Mouse (Mus musculus): ENCODE measurements around the gene Cdca5. TPM values are rescaled to one million over a fixed set of nuclear protein-coding genes. Genes with fewer than 3 reads are reported as not detected.
"Not testable (repeated sequence)": the region's sequence is repeated elsewhere in the genome, so short reads cannot be mapped to it uniquely, and the experiment has no call there.

The Cdca5 gene
- polyA plus RNA-seq, 1 experiment from 2014 or later: 19.3 TPM

DNA sequence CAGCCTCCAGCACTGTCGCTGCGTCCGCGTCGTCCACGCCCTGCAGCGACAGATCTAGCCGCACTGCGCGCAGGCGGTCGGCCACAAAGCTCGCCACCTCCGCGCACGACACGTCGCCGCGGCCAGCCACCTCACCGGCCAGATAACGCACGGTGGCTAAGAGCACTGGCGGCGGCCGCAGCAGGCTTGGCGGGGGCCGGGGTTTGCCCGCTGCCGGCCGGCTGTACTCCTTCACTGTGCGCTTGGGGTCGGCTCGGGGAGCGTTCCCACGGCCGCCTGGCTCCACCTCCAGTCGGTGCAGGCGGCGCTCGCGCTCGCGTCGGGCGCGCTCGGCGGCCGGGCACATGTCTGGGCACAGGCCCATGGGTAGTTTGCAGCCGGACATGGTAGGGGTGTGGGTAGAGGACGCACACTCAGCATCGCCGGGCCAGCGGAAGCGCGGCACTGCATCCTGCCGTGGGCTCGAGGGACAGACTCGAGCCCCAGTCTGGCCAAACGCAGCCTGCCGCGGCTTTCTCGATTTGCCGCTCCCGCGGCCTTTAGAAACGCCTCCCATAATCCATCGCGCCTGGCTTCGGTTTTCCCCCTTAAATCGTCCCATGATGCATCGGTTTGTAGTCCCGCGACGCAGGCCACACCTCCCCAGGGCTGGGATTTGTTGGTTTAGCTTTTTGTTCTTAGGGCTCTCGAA lies 33.3 kb downstream of the Cdca5 start, which contains the start of gene Sac3d1:
Gene Sac3d1, minus strand, starts transcription at position 665 of the 691 bp plus-strand sequence.
- Histone ChIP-seq H3K27me3 (no peaks in the 10 kb centered on the region), H3K27ac (replicated peaks) (peak within 1 kb of the TSS; percentile 96), H3K9ac (replicated peaks) (peak within 1 kb of the TSS; percentile 86), H3K36me3 (peaks cover 18% of the 10 kb centered on the region), H3K9me3 (no peaks in the 10 kb centered on the region), H3K4me1 (peaks cover 26% of the 10 kb centered on the region), H3K4me2 (replicated peaks) (peak within 1 kb of the TSS; percentile 82), H3K4me3 (peak within 1 kb of the TSS; percentile 84)
- peak; percentile 89 for ATAC-seq (replicated peaks)
- under 1% methylated on average over 77 of the region's 77 CpGs for WGBS

DNA sequence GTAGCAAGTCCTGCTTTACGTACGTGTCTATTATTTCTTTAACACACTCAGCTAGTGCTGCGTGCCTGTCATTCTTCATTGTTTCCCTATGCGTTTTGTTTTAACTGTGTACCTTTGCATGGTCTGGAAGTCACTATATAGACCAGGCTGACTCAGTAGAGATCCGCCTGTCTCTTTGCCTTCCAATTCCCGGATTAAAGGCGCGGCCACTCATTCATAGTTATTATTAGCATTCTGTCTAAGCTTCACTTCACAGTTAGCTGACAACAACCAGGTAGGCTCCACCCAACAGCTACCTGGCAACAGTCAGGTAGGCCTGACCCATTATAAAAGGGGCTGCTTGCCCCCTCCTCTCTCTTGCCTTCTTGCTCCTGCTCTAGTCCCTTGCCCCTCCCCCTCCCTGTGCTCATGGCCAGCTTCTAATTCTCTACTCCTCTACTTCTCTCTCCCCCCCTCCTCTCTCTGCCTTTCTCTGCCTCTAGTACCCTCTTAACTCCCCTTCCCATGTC lies 33.9 kb downstream of the Cdca5 start:
- Histone ChIP-seq H3K4me1 (peaks cover 32% of the 10 kb centered on the region), H3K27me3 (no peaks in the 10 kb centered on the region), H3K9ac (replicated peaks) (peak overlapping the region; percentile 86), H3K36me3 (peaks cover 18% of the 10 kb centered on the region), H3K4me3 (peak overlapping the region; percentile 84), H3K9me3 (no peaks in the 10 kb centered on the region), H3K4me2 (replicated peaks) (peak overlapping the region; percentile 82), H3K27ac (replicated peaks) (peak overlapping the region; percentile 96)
- ATAC-seq (replicated peaks): peak; percentile 35
- WGBS: under 1% methylated on average over 8 of the region's 8 CpGs

DNA sequence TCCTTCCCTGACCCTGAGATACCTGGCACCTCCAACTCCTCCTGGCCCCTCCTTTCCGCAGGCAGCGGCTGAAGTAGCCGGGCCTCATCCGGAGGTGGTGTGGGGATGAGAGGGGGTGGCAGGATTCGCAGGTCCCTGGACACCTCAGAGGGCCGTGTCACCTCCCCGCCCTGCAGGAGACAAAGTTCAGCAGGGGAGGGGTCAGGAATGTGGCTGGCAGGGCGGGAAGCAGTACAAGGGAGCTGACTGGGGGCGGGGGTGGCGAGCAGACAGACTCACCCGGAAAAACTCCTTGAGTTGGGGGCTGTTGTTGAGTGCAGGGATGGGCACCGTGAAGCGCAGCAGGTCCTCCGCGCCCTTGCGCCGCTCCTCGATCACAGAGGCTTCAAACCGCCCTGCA lies 37.0 kb downstream of the Cdca5 start:
- H3K9ac ChIP-seq (replicated peaks): no peak overlapping the region
- H3K4me1 ChIP-seq: peaks cover 26% of the 10 kb centered on the region
- no peaks in the 10 kb centered on the region for H3K27me3 ChIP-seq
- no peaks in the 10 kb centered on the region for H3K9me3 ChIP-seq
- no peak for ATAC-seq (replicated peaks)
- WGBS: 42% methylated on average over 19 of the region's 19 CpGs
- no peak overlapping the region for H3K27ac ChIP-seq (replicated peaks)
- H3K36me3 ChIP-seq: no peaks in the 10 kb centered on the region
- H3K4me2 ChIP-seq (replicated peaks): no peak overlapping the region
- H3K4me3 ChIP-seq: no peak overlapping the region

DNA sequence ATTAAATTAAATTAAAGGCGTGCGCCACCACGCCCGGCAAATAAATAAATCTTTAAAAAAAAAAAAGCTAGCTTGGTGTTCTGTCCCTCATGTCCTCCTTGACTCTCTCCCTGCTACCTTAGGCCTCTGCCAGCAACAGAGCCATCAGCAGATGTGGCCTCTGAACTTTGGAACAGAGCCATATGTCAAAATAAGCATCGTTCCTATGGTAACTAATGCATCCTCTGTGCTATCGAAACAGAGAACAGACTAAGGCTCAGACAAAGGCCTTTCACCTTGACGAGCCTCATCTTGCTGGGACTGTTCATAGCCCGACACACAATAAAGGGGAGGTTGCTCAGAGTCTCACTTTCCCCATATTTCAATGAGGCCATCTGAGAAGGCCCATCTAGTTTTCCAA lies 38.5 kb downstream of the Cdca5 start:
- H3K4me1 ChIP-seq: peaks cover 20% of the 10 kb centered on the region
- H3K27me3 ChIP-seq: no peaks in the 10 kb centered on the region
- H3K4me2 ChIP-seq (replicated peaks): no peak overlapping the region
- ATAC-seq (replicated peaks): no peak
- H3K9ac ChIP-seq (replicated peaks): no peak overlapping the region
- H3K36me3 ChIP-seq: no peaks in the 10 kb centered on the region
- peak overlapping the region; percentile 25; the same call in 1 of the 2 replicates for H3K27ac ChIP-seq (replicated peaks)
- H3K4me3 ChIP-seq: no peak overlapping the region
- no peaks in the 10 kb centered on the region for H3K9me3 ChIP-seq
- 64% methylated on average over 8 of the region's 8 CpGs for WGBS

DNA sequence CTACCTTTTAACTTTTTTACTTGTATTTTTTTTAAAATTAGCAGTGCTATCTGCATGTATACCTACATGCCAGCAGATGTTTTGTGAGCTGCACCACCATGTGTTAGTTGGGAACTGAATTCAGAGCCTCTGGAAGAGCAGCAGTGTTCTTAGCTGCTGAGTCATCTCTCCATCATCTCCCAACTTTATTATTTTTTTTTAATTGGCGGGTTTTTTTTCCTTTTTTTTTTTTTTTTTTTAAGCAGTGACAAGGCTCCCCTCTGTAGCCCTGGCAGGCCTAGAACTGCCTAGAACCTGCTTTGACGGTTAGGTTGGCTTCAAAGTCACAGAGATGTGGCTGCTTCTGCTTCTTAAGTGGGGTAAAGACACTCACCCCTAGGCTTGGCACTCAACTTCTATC lies 40.1 kb downstream of the Cdca5 start:
- H3K9me3 ChIP-seq: no peaks in the 10 kb centered on the region
- H3K27ac ChIP-seq (replicated peaks): no peak overlapping the region
- 64% methylated on average over 2 of the region's 2 CpGs for WGBS
- H3K27me3 ChIP-seq: no peaks in the 10 kb centered on the region
- no peak overlapping the region for H3K9ac ChIP-seq (replicated peaks)
- peaks cover 10% of the 10 kb centered on the region for H3K4me1 ChIP-seq
- H3K4me3 ChIP-seq: no peak overlapping the region
- no peak for ATAC-seq (replicated peaks)
- H3K36me3 ChIP-seq: no peaks in the 10 kb centered on the region
- H3K4me2 ChIP-seq (replicated peaks): no peak overlapping the region

DNA sequence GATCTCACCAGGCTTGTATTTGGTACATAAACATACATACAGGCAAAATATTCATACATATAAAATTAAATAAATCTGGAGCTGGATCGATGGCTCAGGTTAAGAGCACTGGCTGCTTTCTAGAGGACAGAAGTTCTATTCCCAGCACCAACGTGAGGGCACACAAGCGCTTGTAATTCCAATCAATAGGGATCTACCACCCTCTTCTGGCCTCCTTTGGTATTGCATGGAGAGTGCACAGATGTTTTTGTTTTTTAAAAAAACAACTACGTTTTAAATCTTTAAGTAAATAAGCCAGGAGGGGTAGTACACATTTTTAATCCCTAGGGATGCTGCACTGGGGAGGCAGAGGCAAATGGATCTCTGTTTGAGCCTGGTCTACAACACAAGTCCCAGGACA lies 41.5 kb downstream of the Cdca5 start:
- Histone ChIP-seq H3K9ac (replicated peaks) (no peak overlapping the region), H3K27ac (replicated peaks) (no peak overlapping the region), H3K27me3 (no peaks in the 10 kb centered on the region), H3K9me3 (no peaks in the 10 kb centered on the region), H3K4me1 (peaks cover 10% of the 10 kb centered on the region; the same call in 1 of the 2 replicates), H3K36me3 (no peaks in the 10 kb centered on the region), H3K4me2 (replicated peaks) (no peak overlapping the region), H3K4me3 (no peak overlapping the region)
- WGBS: 25% methylated on average over 4 of the region's 4 CpGs
- no peak for ATAC-seq (replicated peaks)

DNA sequence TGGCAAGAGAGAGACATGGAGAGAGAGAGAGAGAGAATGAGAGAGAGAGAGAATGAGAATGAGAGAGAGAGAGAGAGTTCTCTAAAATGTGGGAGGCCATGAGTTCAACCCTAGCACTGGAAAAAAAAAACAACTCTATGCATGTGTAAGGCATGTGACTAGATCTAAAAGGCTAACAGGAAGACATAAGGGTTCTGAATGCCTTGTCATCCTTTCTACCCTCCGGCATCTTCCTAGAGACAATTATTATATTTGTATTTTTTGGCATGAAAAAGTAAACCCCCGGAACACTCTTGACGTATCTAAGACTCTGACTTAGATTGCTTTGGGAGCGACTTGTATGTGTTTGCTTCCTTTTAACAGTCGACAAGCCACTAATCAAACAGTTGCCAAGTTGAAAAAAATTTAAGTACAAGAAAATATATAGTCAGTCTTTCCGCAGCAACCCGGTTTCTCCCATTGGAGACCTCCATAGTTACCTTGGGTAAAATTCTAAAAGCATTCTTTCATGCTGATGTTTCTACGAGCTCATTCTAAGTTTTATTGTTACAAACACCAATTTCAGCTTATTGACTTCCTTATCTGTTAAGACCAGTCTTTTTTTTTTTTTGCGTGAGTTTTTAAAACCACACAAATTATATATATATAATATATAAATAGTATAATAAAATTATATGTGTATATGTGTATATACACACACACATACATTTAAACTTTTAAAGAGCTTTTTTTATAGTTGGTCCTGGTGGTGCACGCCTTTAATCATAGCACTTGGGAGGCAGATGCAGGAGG lies 42.2 kb downstream of the Cdca5 start:
- H3K9me3 ChIP-seq: no peaks in the 10 kb centered on the region
- peak overlapping the region; percentile 49 for H3K4me3 ChIP-seq
- WGBS: 76% methylated on average over 10 of the region's 10 CpGs
- H3K36me3 ChIP-seq: no peaks in the 10 kb centered on the region
- H3K4me2 ChIP-seq (replicated peaks): peak overlapping the region; percentile 51
- ATAC-seq (replicated peaks): no peak
- H3K4me1 ChIP-seq: peaks cover 10% of the 10 kb centered on the region; the same call in 1 of the 2 replicates
- no peaks in the 10 kb centered on the region for H3K27me3 ChIP-seq
- no peak overlapping the region for H3K9ac ChIP-seq (replicated peaks)
- peak overlapping the region; percentile 85; the same call in 1 of the 2 replicates for H3K27ac ChIP-seq (replicated peaks)

DNA sequence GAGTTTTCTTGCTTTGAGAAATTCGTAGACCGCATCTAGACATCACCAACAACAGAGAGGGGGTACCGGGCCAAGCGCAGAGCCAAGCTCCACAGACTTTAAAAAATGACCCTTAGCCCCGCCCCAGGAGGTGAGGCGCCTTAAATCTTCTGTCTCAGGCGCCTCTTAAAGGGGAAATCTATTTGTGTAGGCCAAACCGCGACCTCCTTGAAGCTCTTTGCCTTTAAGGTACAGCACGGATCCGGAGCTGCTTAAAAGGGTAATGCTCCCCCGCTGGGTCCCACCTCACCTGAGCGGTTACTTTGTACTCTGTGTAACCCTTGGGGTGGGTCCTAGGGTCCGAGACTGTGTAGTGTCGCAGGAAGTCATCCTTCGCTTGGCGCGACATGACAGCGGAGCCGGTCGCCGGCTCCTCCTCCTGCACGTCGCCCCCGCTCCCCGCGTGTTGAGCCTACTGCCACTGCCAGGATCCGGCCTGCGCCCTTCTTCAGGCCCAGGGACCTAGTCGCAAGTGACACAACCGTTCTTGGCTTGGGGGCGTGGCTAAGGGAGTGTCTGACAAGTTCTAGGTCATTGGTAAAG lies 43.1 kb downstream of the Cdca5 start, which contains the start of gene Snx15:
Gene Snx15, minus strand, starts transcription at position 545 of the 582 bp plus-strand sequence.
- H3K36me3 ChIP-seq: no peaks in the 10 kb centered on the region
- H3K9ac ChIP-seq (replicated peaks): peak within 1 kb of the TSS; percentile 55
- ATAC-seq (replicated peaks): peak; percentile 96
- H3K4me3 ChIP-seq: peak within 1 kb of the TSS; percentile 49
- no peaks in the 10 kb centered on the region for H3K9me3 ChIP-seq
- WGBS: under 1% methylated on average over 32 of the region's 32 CpGs
- peaks cover 10% of the 10 kb centered on the region; the same call in 1 of the 2 replicates for H3K4me1 ChIP-seq
- H3K27ac ChIP-seq (replicated peaks): peak within 1 kb of the TSS; percentile 85
- H3K27me3 ChIP-seq: no peaks in the 10 kb centered on the region
- H3K4me2 ChIP-seq (replicated peaks): peak within 1 kb of the TSS; percentile 51

DNA sequence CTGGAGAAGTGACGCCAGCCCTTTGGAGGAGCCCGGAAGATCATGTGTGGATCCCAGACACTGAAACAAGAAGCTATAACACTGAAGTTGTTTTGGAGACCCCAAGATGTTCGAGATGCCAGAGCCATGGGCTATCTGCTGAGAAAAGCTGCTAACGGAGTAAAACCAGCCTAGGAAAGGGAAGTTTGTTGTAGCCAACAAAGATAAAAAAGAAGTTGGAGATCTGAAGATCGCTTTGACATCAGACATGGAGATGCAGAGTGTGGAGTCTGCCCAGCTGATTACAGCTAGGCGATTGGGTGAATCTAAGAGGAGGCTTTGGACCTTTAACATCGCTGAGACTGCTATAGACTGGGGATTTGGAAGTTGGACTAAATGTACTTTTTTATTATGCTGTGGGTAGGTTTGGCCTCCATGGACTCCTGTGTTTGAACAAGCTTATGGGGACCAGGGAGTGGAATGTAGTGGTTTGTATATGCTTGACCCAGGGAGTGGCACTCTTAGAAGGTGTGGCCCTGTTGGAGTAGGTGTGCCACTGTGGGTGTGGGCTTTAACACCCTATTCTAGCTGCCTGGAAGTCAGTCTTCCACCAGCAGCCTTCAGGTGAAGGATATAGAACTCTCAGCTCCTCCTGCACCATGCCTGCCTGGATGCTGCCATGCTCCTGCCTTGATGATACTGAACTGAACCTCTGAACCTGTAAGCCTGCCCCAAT lies 45.8 kb downstream of the Cdca5 start:
- not testable (repeated sequence) for H3K27ac ChIP-seq (replicated peaks); H3K9me3 ChIP-seq; ATAC-seq (replicated peaks); H3K27me3 ChIP-seq; H3K9ac ChIP-seq (replicated peaks); H3K4me1 ChIP-seq; H3K4me3 ChIP-seq; H3K4me2 ChIP-seq (replicated peaks)
- peaks cover 11% of the 10 kb centered on the region; the same call in 1 of the 2 replicates for H3K36me3 ChIP-seq
- WGBS: 81% methylated on average over 7 of the region's 7 CpGs

DNA sequence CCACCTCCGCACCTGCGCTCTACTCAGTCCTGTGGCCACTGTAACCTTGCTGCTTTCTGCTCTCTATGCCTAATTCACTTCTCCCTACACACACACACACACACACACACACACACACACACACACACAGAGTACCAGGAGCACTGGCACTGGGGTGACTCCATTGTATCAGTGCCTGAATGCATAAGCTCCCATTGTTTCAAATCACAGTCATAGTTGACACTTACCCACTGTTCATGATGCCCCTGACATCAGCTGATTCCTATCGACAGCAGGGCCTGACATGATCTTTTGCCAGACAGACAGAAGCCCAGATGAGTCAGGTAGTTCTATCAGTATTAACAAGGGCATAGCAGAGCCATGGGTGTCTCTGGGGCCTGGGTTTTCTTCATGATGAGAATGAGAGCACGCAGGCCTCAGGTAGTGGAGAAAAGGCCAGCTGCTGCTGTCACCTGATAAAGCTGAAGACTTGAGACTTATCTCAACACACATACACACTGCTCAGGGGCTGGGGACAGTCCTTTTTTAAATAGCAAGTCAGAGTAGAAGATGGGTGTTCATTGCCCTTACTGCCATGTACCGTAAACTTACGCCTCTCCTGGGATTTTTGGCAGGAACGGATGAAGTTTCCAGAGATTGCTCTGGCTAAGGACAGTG lies 47.5 kb downstream of the Cdca5 start:
- 88% methylated on average over 7 of the region's 7 CpGs for WGBS
- ATAC-seq (replicated peaks): no peak

DNA sequence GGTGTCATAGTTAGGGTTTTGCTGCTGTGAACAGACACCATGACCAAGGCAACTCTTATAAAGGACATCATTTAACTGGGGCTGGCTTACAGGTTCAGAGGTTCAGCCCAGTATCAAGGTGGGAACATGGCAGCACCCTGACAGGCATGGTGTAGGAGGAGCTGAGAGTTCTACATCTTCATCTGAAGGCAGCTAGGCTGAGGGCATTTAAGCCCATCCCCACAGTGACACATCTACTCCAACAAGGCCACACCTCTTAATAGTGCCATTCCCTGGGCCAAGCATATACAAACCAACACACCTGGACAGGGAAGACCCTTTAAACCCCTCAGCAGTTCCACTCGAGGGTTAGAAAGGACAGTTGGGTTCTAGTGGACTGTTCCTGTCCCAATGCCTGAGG lies 48.4 kb downstream of the Cdca5 start:
- not testable (repeated sequence) for ATAC-seq (replicated peaks); H3K4me2 ChIP-seq (replicated peaks); H3K9ac ChIP-seq (replicated peaks); H3K9me3 ChIP-seq; H3K4me3 ChIP-seq; H3K27me3 ChIP-seq; H3K27ac ChIP-seq (replicated peaks); H3K4me1 ChIP-seq
- H3K36me3 ChIP-seq: peaks cover 26% of the 10 kb centered on the region
- 48% methylated on average over 1 of the region's 1 CpGs for WGBS

More for the DNA sequence above, 47.5 kb downstream of the Cdca5 start:
- Histone ChIP-seq H3K27me3 (no peaks in the 10 kb centered on the region), H3K4me3 (no peak overlapping the region), H3K36me3 (peaks cover 25% of the 10 kb centered on the region), H3K27ac (replicated peaks) (no peak overlapping the region), H3K9me3 (no peaks in the 10 kb centered on the region), H3K4me2 (replicated peaks) (no peak overlapping the region), H3K4me1 (peaks cover 4% of the 10 kb centered on the region; the same call in 1 of the 2 replicates), H3K9ac (replicated peaks) (no peak overlapping the region)

All from forebrain, embryonic 15.5 days (tissue).